Mouse (Mus musculus): ENCODE data around the gene Fhit. TPM values are rescaled to one million over a fixed set of nuclear protein-coding genes. Genes with fewer than 3 reads are reported as not detected.
"Not testable (repeated sequence)": the region's sequence is repeated elsewhere in the genome, so short reads cannot be mapped to it uniquely, and the experiment has no call there.

Fhit gene
- total RNA-seq, 4 experiments from 2014 or later = 9.2 to 14.5 (median 10.5) TPM

GRCm38 (mm10) chr14:9960396-9960795 is 1201.4 kb downstream of the Fhit start:
- DNase-seq = no peak

GRCm38 (mm10) chr14:9899494-9899893 is 1262.3 kb downstream of the Fhit start:
- no peak for DNase-seq

GRCm38 (mm10) chr14:9896556-9896955 is 1265.3 kb downstream of the Fhit start:
- DNase-seq = no peak

- peak; percentile 19 for DNase-seq
These were observed 1309.8 kb downstream of the Fhit start for GRCm38 (mm10) chr14:9852041-9852440.

- DNase-seq = no peak
These were observed 1329.5 kb downstream of the Fhit start for GRCm38 (mm10) chr14:9832290-9832689.

GRCm38 (mm10) chr14:9828699-9829240 is 1333.1 kb downstream of the Fhit start:
- not testable (repeated sequence) for DNase-seq

- no peak for DNase-seq
These were observed 1345.9 kb downstream of the Fhit start for GRCm38 (mm10) chr14:9815963-9816362.

GRCm38 (mm10) chr14:9811847-9812321 is 1350.0 kb downstream of the Fhit start:
- no peak for DNase-seq

- DNase-seq = no peak
These were observed 1350.5 kb downstream of the Fhit start for GRCm38 (mm10) chr14:9811177-9811846.

GRCm38 (mm10) chr14:9793403-9793802 is 1368.4 kb downstream of the Fhit start:
- DNase-seq = no peak

- no peak for DNase-seq
These were observed 1373.4 kb downstream of the Fhit start for GRCm38 (mm10) chr14:9788402-9788950.

- no peak for DNase-seq
These were observed 1374.4 kb downstream of the Fhit start for GRCm38 (mm10) chr14:9787389-9787788.

- no peak for DNase-seq
These were observed 1376.0 kb downstream of the Fhit start for GRCm38 (mm10) chr14:9785861-9786260.

- no peak for DNase-seq
These were observed 1410.5 kb downstream of the Fhit start for GRCm38 (mm10) chr14:9751341-9751740.

GRCm38 (mm10) chr14:9748709-9749108 is 1413.1 kb downstream of the Fhit start:
- DNase-seq = no peak

- no peak for DNase-seq
These were observed 1439.8 kb downstream of the Fhit start for GRCm38 (mm10) chr14:9721917-9722472.

GRCm38 (mm10) chr14:9698621-9699020 is 1463.2 kb downstream of the Fhit start:
- no peak for DNase-seq

GRCm38 (mm10) chr14:9697101-9697500 is 1464.7 kb downstream of the Fhit start:
- DNase-seq = no peak

GRCm38 (mm10) chr14:9696004-9696403 is 1465.8 kb downstream of the Fhit start:
- DNase-seq = no peak

- DNase-seq = no peak
These were observed 1466.6 kb downstream of the Fhit start for GRCm38 (mm10) chr14:9695217-9695690.

- DNase-seq = no peak
These were observed 1473.1 kb downstream of the Fhit start for GRCm38 (mm10) chr14:9688664-9689257.

GRCm38 (mm10) chr14:9684362-9684761 is 1477.5 kb downstream of the Fhit start:
- no peak for DNase-seq

- DNase-seq = no peak
These were observed 1489.1 kb downstream of the Fhit start for GRCm38 (mm10) chr14:9672728-9673127.

Measured in adrenal gland, adult 8-10 months (tissue).